Mouse (Mus musculus): ENCODE measurements around the gene Slit1. TPM values are rescaled to one million over a fixed set of nuclear protein-coding genes. Genes with fewer than 3 reads are reported as not detected.

Gene Slit1
- polyA plus RNA-seq, 1 experiment from 2014 or later, result 0.97 TPM

DNA sequence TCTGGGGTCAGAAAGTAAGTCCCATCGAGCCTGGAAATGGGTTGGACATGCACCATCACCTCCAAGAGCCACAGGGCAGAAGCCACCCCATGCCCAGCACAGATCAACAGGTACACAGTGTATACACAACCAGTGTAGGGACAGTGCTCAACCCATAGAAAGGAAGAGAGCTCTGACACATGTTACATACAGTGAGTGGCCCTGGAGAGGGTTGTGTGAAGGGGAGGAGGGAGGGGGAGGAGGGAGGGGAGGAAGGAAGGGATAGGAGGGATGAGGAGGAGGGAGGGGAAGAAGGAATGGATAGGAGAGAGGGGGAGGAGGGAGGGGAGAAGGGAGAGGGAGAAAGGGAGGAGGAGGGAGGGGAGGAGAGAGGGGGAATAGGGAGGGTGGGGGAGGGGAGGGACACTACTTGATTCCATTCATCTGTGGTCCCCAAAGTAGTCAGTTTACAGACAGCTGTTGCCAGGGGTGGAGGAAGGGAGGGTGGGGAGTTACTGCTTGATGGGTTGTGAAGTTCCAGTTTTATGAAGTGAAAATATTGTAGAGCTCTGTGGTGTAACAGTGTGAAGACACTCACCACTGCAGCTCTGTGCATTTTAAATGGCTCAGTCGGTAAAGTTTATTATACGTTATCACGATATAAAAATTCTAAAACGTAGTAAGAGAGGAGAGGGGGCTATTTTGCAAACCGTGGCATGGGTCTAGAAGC, 45.5 kb downstream of the Slit1 start:
- peak; percentile 57; the same call in 1 of the 2 replicates for ATAC-seq (ENCODE audit: insufficient read depth, low FRiP score)
- Histone ChIP-seq H3K4me2 (ENCODE audit: low read depth, low read length) (no peak overlapping the region), H3K9me3 (replicated peaks; ENCODE audit: control insufficient read depth, low read length) (no peaks in the 10 kb centered on the region), H3K4me1 (ENCODE audit: control insufficient read depth, insufficient read depth, low read length) (no peaks in the 10 kb centered on the region), H3K9ac (ENCODE audit: low read length) (no peak overlapping the region), H3K27me3 (ENCODE audit: control insufficient read depth, insufficient read depth, low read length) (no peaks in the 10 kb centered on the region), H3K27ac (ENCODE audit: low read length) (no peak overlapping the region), H3K36me3 (ENCODE audit: control insufficient read depth, insufficient read depth, low read length) (no peaks in the 10 kb centered on the region), H3K4me3 (replicated peaks; ENCODE audit: low read length) (no peak overlapping the region)
- 76% methylated on average over 6 of the region's 6 CpGs for WGBS

DNA sequence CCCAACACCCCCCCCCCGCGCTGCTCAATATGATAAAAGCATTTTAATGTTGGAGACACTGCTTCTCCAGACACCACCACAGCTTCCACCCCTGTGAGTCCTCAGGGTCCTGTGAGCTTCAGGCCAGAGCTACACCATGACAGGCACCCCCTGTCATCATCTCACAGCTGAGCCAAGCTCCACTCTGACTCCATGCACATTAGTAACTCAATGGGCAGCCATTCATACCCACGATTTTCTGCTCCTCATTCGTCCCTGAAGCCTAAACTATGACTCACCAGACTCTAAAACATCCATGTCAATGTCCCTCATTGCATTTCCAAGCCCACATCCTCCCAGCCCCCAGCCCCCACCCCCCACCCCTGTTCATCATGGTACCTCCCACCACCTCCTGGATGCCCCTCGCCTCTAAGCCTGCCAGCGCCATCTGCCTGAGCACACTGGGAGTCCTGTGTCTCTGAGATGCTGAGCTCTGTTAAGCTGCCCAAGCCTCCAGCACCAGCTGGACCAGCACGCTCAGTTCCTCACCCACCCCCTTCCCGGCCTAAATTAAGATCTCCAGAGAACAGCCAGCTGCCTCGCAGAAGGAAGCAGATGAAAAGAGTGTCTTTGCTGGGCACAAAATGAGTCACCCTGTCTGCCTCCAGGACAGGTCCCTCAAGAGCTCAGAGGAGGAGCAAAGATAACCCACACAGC, 46.2 kb downstream of the Slit1 start:
- Histone ChIP-seq H3K4me2 (ENCODE audit: low read depth, low read length) (no peak overlapping the region), H3K27ac (ENCODE audit: low read length) (no peak overlapping the region), H3K4me3 (replicated peaks; ENCODE audit: low read length) (no peak overlapping the region), H3K9me3 (replicated peaks; ENCODE audit: control insufficient read depth, low read length) (no peaks in the 10 kb centered on the region), H3K9ac (ENCODE audit: low read length) (no peak overlapping the region), H3K36me3 (ENCODE audit: control insufficient read depth, insufficient read depth, low read length) (no peaks in the 10 kb centered on the region), H3K27me3 (ENCODE audit: control insufficient read depth, insufficient read depth, low read length) (no peaks in the 10 kb centered on the region), H3K4me1 (ENCODE audit: control insufficient read depth, insufficient read depth, low read length) (no peaks in the 10 kb centered on the region)
- ATAC-seq (ENCODE audit: insufficient read depth, low FRiP score), result peak; percentile 51; the same call in 1 of the 2 replicates
- WGBS, result 45% methylated on average over 9 of the region's 9 CpGs

DNA sequence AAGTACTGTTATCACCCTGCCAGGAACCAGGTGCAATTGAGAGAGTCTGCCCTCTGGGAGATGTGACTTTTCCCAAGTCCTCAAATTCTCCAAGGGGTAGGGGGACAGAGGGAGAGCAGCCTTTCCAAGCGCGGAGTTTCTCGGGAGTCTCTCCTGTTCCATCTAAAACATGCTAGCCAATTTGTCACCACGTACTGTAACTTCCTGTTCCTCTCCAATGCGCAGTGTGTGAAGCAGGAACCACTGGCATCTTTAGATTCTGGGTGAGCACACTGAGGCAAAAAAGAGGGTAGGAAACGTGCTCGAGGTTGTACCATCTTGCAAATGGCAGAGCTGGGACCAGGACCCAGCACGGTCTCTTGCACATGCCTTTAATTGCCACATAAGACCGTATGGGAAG, 47.0 kb downstream of the Slit1 start:
- Histone ChIP-seq H3K9me3 (replicated peaks; ENCODE audit: control insufficient read depth, low read length) (no peaks in the 10 kb centered on the region), H3K4me1 (ENCODE audit: control insufficient read depth, insufficient read depth, low read length) (no peaks in the 10 kb centered on the region), H3K4me3 (replicated peaks; ENCODE audit: low read length) (no peak overlapping the region), H3K9ac (ENCODE audit: low read length) (no peak overlapping the region), H3K27me3 (ENCODE audit: control insufficient read depth, insufficient read depth, low read length) (no peaks in the 10 kb centered on the region), H3K27ac (ENCODE audit: low read length) (no peak overlapping the region), H3K36me3 (ENCODE audit: control insufficient read depth, insufficient read depth, low read length) (no peaks in the 10 kb centered on the region), H3K4me2 (ENCODE audit: low read depth, low read length) (no peak overlapping the region)
- 78% methylated on average over 9 of the region's 9 CpGs for WGBS
- ATAC-seq (ENCODE audit: insufficient read depth, low FRiP score), result no peak

DNA sequence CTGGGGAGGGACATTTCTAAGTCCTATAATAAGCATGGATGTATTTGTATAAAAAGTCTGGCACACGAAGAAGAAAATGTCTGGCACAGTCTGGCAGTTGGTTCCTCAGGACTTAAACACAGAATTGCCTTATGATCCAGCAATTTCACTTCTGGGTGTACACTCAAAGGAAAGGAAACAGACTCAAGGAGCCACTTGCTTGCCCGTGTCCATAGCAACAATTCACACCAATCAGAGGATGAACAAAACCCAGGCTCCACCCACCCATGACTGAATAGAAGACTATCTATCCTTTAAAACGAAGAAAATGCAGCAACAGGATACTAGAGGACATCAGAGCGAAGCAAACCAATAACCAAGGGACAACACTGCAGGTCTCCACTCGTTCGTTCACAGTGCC, 48.4 kb downstream of the Slit1 start:
- no peak overlapping the region for H3K27ac ChIP-seq (ENCODE audit: low read length)
- no peak for ATAC-seq (ENCODE audit: insufficient read depth, low FRiP score)
- H3K4me3 ChIP-seq (replicated peaks; ENCODE audit: low read length), result no peak overlapping the region
- H3K4me1 ChIP-seq (ENCODE audit: control insufficient read depth, insufficient read depth, low read length), result no peaks in the 10 kb centered on the region
- no peaks in the 10 kb centered on the region for H3K36me3 ChIP-seq (ENCODE audit: control insufficient read depth, insufficient read depth, low read length)
- no peaks in the 10 kb centered on the region for H3K27me3 ChIP-seq (ENCODE audit: control insufficient read depth, insufficient read depth, low read length)
- no peak overlapping the region for H3K4me2 ChIP-seq (ENCODE audit: low read depth, low read length)
- 60% methylated on average over 6 of the region's 6 CpGs for WGBS
- no peak overlapping the region for H3K9ac ChIP-seq (ENCODE audit: low read length)
- H3K9me3 ChIP-seq (replicated peaks; ENCODE audit: control insufficient read depth, low read length), result no peaks in the 10 kb centered on the region

DNA sequence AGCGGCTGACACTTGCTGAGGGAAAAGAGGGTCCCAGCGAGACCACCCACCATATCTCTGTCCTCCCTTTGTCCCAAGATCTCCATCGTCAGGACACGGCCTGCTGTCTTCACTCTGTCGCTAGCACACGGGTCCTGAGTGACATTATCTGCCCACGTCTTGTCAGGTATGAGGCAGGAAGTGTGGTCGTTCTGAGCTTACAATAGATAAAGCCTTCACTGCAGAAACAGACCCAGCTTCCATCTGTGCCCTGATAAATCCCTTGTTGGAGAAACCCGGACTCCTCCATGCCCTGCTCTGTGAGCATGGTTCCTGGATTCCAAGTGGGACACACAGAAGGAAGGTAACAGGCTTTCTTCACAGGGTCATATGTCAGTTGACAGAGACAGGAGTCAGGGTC, 48.9 kb downstream of the Slit1 start:
- H3K4me2 ChIP-seq (ENCODE audit: low read depth, low read length), result no peak overlapping the region
- no peaks in the 10 kb centered on the region for H3K36me3 ChIP-seq (ENCODE audit: control insufficient read depth, insufficient read depth, low read length)
- no peaks in the 10 kb centered on the region for H3K4me1 ChIP-seq (ENCODE audit: control insufficient read depth, insufficient read depth, low read length)
- H3K9ac ChIP-seq (ENCODE audit: low read length), result no peak overlapping the region
- H3K9me3 ChIP-seq (replicated peaks; ENCODE audit: control insufficient read depth, low read length), result no peaks in the 10 kb centered on the region
- H3K27me3 ChIP-seq (ENCODE audit: control insufficient read depth, insufficient read depth, low read length), result no peaks in the 10 kb centered on the region
- no peak overlapping the region for H3K4me3 ChIP-seq (replicated peaks; ENCODE audit: low read length)
- no peak for ATAC-seq (ENCODE audit: insufficient read depth, low FRiP score)
- no peak overlapping the region for H3K27ac ChIP-seq (ENCODE audit: low read length)
- WGBS, result 63% methylated on average over 9 of the region's 9 CpGs

DNA sequence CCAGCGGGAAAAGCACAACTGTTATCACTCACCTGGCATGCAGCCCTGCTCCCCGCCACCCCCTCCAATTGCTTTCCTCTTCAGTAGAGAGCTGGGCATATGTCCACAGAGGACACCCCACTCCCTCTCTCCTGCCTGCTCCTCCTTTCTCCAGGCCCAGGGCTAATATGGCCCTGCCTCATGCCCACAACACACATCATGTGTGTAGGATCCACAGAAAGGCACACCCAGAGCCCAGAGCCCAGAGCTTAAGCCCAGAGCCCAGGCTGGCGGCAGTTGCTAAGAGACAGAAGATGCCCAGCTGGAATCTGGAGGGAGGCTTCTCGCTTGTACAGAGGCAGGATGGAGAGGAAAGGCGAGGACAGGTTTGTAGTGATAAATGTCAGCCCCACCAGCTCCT, 49.7 kb downstream of the Slit1 start:
- Histone ChIP-seq H3K9ac (ENCODE audit: low read length) (no peak overlapping the region), H3K4me2 (ENCODE audit: low read depth, low read length) (no peak overlapping the region), H3K36me3 (ENCODE audit: control insufficient read depth, insufficient read depth, low read length) (no peaks in the 10 kb centered on the region), H3K9me3 (replicated peaks; ENCODE audit: control insufficient read depth, low read length) (no peaks in the 10 kb centered on the region), H3K4me1 (ENCODE audit: control insufficient read depth, insufficient read depth, low read length) (no peaks in the 10 kb centered on the region), H3K27me3 (ENCODE audit: control insufficient read depth, insufficient read depth, low read length) (no peaks in the 10 kb centered on the region), H3K4me3 (replicated peaks; ENCODE audit: low read length) (no peak overlapping the region), H3K27ac (ENCODE audit: low read length) (no peak overlapping the region)
- no peak for ATAC-seq (ENCODE audit: insufficient read depth, low FRiP score)
- WGBS, result 33% methylated on average over 5 of the region's 5 CpGs

DNA sequence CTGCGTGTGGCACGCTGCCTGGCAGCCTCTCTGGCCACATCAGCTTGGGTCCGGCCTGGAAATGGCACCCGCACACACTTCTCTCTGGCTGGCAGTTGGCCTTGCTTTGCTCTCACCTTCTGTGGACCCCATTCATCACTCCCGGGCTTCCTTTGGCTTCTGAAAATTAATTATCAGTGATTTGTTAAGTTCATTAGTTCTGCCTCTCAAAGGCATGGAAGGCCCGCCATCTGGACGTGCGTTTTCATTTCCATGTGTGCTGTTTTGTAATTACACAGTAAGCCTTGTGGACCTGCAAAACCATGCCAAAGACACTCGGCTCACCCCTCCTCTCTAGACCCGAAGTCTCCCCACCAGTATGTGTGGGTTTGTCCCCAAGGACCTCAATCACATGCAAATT, 53.4 kb downstream of the Slit1 start:
- Histone ChIP-seq H3K9me3 (replicated peaks; ENCODE audit: control insufficient read depth, low read length) (no peaks in the 10 kb centered on the region), H3K4me3 (replicated peaks; ENCODE audit: low read length) (no peak overlapping the region), H3K9ac (ENCODE audit: low read length) (no peak overlapping the region), H3K27me3 (ENCODE audit: control insufficient read depth, insufficient read depth, low read length) (no peaks in the 10 kb centered on the region), H3K27ac (ENCODE audit: low read length) (no peak overlapping the region), H3K36me3 (ENCODE audit: control insufficient read depth, insufficient read depth, low read length) (no peaks in the 10 kb centered on the region), H3K4me1 (ENCODE audit: control insufficient read depth, insufficient read depth, low read length) (no peaks in the 10 kb centered on the region), H3K4me2 (ENCODE audit: low read depth, low read length) (no peak overlapping the region)
- 78% methylated on average over 10 of the region's 10 CpGs for WGBS
- ATAC-seq (ENCODE audit: insufficient read depth, low FRiP score), result no peak

DNA sequence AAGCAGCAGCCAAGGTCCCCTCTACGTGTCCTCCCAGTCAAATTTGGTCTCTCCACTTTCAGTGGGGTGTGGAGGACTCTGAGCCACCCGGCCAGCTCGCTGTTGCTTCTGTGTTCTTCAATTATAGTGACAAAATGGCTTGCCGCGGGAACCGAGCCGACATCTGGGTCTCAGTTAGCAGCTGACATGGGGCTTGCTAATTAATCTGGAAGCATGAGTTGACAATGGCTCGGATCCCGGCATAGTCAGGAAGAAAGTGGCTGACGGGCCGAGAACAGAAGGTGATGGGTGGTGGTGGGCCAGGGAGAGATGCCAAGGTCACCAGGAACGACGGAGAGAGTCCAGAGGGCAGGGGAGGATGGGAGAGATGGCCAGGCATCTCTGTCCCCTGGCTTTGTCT, 55.2 kb downstream of the Slit1 start:
- WGBS, result 57% methylated on average over 13 of the region's 13 CpGs
- no peak for ATAC-seq (ENCODE audit: insufficient read depth, low FRiP score)
- H3K36me3 ChIP-seq (ENCODE audit: control insufficient read depth, insufficient read depth, low read length), result no peaks in the 10 kb centered on the region
- H3K27me3 ChIP-seq (ENCODE audit: control insufficient read depth, insufficient read depth, low read length), result no peaks in the 10 kb centered on the region
- H3K9ac ChIP-seq (ENCODE audit: low read length), result no peak overlapping the region
- H3K27ac ChIP-seq (ENCODE audit: low read length), result no peak overlapping the region
- no peaks in the 10 kb centered on the region for H3K4me1 ChIP-seq (ENCODE audit: control insufficient read depth, insufficient read depth, low read length)
- H3K4me3 ChIP-seq (replicated peaks; ENCODE audit: low read length), result no peak overlapping the region
- H3K9me3 ChIP-seq (replicated peaks; ENCODE audit: control insufficient read depth, low read length), result no peaks in the 10 kb centered on the region
- H3K4me2 ChIP-seq (ENCODE audit: low read depth, low read length), result no peak overlapping the region

DNA sequence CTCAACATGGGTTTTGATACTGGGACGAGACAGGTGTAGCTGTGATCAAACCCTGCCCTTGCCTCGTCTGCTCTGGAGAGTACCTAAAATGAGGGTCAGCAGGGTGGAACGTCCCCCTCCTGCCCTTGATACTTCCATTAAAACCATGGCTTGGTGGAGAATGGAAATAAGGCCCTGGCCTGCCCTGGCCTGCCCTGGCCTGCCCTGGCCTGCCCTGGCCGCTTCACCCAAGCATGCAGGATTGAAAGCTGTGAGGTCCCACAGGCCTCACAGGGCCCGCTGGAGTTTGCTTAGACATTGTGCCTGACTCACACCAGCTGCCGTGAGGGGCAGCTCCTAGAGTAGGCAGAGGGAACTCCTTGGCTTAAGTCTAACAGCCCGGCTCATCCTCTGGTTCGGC, 55.6 kb downstream of the Slit1 start:
- WGBS, result 68% methylated on average over 8 of the region's 8 CpGs
- no peak for ATAC-seq (ENCODE audit: insufficient read depth, low FRiP score)

More for the DNA sequence above, 55.6 kb downstream of the Slit1 start:
- H3K36me3 ChIP-seq (ENCODE audit: control insufficient read depth, insufficient read depth, low read length), result no peaks in the 10 kb centered on the region
- no peak overlapping the region for H3K27ac ChIP-seq (ENCODE audit: low read length)
- H3K27me3 ChIP-seq (ENCODE audit: control insufficient read depth, insufficient read depth, low read length), result no peaks in the 10 kb centered on the region
- no peak overlapping the region for H3K4me3 ChIP-seq (replicated peaks; ENCODE audit: low read length)
- no peak overlapping the region for H3K9ac ChIP-seq (ENCODE audit: low read length)
- H3K9me3 ChIP-seq (replicated peaks; ENCODE audit: control insufficient read depth, low read length), result no peaks in the 10 kb centered on the region
- H3K4me1 ChIP-seq (ENCODE audit: control insufficient read depth, insufficient read depth, low read length), result no peaks in the 10 kb centered on the region
- no peak overlapping the region for H3K4me2 ChIP-seq (ENCODE audit: low read depth, low read length)
